Mouse (Mus musculus) adipocyte (in vitro differentiated cells): Measurements from ENCODE around the gene Bcan.
A peak's percentile ranks its signal among the peaks of the same experiment; 100 is the strongest.

Source experiments
- DNase-seq: peaks from one replicate; pipeline ENCODE4 v3.0.0-alpha.2; 2016; ENCODE audit warnings: low spot score

Bcan gene

GRCm38 (mm10) chr3:87972203-87972664 is 27.8 kb downstream of the Bcan start:
- no peak for DNase-seq

- no peak for DNase-seq
These were observed 28.4 kb downstream of the Bcan start for GRCm38 (mm10) chr3:87971489-87972202.

DNA sequence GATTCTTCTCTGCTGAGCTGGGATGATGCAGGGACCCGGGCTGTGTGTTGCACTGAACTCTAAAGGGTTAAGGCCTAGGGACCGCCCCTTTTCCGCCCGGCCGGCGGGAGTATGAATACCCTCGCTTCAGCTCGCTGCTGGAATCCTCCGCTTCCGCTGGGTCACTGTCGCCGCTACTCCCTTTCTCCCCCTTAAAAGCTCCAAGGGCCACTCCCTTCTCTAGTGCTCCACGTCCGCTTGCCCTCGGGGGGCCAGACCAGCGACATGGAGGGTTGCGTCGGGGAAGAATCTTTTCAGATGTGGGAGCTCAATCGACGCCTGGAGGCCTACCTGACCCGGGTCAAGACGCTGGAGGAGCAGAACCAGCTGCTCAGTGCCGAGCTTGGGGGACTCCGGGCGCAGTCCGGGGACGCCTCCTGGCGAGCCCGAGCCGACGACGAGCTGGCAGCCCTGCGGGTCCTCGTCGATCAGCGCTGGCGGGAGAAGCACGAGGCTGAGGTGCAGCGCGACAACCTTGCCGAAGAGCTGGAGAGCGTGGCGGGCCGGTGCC is 29.0 kb downstream of the Bcan start, which contains the start of gene Nes:
Gene Nes, plus strand, starts transcription at position 140 of the 550 bp plus-strand sequence.
- no peak for DNase-seq

- DNase-seq: peak; percentile 76
These were observed 29.7 kb downstream of the Bcan start for GRCm38 (mm10) chr3:87970184-87970938.

- DNase-seq: peak; percentile 91
These were observed 39.3 kb downstream of the Bcan start for GRCm38 (mm10) chr3:87960586-87961191.

GRCm38 (mm10) chr3:87960191-87960585 is 39.8 kb downstream of the Bcan start:
- no peak for DNase-seq

GRCm38 (mm10) chr3:87959371-87959770 is 40.7 kb downstream of the Bcan start:
- no peak for DNase-seq

DNA sequence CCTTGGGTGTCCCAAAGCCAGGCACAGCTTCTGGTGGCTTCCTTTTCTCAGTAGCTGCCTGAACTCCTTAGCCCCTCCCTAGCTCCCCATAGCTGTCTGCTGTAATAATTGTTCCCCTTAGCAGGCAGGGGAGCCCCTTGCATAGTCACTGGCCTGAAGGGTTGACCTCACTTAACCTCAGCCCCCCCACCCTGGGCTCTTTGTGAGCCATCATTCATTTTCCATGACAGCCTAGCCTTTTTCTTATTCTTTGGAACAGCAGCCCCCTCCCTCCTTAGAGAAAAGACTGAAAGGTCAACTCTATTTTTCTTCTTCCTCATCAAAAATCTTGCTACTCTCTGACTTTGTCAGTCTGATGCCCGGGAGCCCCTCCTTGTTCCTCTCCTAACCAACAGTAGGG is 41.1 kb downstream of the Bcan start:
- no peak for DNase-seq

DNA sequence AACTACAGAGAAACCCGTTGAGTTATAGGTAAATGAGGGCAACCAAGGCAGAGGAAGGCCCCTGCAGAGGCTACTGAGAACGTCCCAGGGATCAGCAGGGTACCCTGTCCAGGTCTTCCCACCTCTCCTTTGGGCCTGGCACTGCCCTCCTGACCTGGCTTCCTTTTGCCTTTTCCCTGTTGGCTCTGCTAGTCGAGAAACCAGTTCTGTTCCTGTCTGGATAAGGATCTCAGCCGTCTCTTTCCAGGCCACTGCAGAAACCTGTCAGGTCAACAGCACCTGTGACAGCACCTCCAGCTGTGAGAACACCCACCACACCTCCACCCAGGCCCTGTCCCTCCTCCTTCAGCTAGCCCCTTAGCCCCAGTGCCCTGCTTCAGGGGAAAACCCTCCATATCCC is 41.6 kb downstream of the Bcan start:
- no peak for DNase-seq

- no peak for DNase-seq
These were observed 42.0 kb downstream of the Bcan start for GRCm38 (mm10) chr3:87958056-87958455.

DNA sequence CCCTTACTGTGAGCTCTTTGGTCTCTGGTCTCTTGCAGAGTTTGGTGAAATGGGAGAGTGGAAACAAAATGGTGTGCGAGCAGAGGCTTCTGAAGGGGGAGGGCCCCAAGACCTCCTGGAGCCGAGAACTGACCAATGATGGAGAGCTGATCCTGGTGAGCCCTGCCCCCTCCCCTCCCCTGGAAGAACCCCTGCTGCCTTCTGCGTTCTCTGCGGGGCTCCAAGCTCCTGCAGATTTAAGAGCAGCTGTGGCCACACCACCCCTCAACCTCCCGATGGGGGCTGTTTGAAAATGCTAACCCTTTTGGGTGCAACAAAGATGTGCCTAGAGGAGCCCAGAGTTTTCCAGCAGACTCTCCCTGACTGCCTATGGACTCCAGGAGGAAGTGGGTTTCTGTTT is 47.6 kb downstream of the Bcan start:
- DNase-seq: no peak

DNA sequence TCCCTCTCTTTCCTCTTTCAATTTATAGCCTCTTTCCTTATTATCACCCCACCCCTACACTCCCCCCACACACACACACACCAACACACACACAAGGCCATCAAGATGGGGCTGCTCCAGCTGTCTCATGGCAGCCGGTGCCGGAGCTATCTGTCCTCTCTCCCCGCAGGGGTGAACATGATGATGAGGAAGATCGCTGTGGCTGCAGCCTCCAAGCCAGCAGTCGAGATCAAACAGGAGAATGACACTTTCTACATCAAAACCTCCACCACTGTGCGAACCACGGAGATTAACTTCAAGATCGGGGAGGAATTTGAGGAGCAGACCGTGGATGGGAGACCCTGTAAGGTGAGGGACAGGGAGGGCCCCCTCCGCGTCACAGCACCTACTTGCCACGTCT is 48.1 kb downstream of the Bcan start:
- DNase-seq: no peak

- no peak for DNase-seq
These were observed 50.0 kb downstream of the Bcan start for GRCm38 (mm10) chr3:87949955-87950515.

DNA sequence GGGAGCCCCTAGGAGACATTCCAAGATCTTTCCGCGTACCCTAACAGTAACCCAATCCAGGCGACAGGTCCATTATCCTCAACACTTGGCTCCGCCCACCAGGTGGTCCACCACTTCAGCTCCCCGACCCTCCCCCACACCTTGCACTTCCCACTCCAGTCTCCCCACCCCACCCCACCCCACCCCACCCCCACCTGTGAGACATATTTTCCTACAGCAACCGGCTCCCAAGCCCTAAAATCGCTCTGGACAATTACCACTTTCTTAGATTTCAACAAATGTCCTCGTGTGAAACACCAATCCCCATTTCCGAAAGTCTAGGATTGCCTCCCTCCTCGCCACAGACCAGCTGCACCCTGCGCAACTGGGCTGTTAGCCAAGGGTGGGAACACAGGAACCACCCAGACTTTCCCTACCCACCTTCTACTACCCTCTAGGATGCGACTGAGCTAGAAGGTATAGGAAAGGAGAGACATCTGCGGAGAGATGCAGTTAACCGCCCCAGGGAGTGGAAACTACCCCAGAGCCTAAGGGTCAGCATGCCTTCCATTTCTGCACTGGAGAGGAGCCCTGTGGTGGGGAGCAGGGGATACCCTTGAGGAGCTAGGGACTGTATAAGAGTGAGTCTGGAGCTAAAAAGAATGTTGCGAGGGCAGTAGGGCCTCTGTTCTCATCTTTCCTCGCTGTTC is 50.6 kb downstream of the Bcan start:
- no peak for DNase-seq

DNA sequence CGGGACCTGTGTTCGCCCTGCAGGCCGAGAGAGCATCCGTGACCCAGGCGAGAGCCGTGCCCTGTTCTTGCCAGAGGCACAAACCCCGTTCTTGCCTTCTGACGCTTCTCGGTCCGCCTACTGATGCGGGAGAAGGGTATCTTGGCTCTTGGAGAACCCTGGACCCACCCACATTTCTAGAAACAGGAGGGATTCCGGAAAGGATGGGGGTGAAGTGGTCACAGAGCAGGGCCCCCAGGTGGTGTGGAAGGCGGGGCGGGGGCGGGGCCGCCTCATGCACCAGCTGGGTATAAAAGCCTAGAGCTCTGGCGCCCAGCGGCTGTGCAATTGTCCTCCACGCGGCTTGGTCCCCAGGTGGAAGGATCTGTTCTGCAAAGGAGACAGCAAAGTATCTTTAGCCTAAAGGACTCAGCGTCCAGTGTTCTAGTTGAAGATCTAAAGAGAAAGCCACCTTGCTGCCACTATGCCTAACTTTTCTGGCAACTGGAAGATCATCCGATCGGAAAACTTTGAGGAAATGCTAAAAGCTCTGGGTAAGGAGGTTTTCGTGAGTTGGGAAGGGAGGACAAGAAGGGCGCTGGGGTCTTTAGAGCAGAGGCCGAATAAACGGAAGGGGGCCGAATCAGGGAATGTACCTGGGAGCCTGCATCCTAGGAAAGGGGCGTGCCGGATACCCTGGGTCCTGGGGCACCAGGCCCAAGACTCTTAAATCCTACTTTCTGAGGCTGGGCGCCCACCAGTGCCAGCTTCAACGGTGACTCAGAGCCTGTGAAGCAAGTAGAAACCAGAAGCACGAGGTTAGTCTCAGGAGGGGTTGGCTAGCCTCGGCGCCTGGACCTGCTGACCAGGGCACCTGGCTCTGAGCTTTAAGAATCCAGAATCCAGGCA is 51.4 kb downstream of the Bcan start, which contains the start of gene Crabp2:
Gene Crabp2, plus strand, starts transcription at position 289 of the 888 bp plus-strand sequence.
- no peak for DNase-seq

- no peak for DNase-seq
These were observed 52.2 kb downstream of the Bcan start for GRCm38 (mm10) chr3:87947811-87948199.

DNA sequence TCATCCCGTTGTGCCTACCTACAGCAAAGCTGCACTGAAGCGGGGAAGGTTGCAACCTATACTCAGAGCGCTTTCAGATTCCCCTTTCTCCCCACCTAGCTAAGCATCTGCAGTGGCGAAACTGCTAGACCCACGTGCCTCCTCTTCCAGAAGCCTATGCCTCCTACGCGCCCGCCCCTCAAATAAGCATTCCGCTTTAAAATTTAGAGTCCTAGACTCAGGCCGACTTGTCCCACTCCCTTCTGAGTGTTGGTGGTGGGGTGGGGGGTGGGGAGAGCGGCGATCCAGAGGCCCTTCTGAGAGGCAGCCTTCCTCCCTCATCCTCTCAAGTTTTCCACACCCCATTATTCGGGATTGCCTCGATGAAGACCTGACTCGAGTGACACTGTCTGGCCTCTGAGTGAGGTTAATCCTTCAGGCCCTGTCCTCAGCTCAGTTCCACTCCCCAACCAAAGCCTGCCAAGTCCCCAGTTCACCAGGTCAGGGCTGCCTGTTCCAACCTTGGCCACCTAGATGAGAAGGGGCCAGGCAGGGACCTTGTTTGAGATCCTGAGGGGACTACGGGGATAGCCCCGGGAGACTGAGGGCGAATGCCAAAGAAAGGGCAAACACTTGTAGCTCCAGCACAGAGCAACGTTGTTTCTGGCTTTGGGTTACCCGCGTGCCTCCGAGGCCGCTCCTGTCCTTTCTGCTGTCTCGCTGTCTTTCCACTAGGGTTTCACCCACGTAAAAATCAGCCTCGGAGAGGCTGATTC is 52.8 kb downstream of the Bcan start:
- DNase-seq: no peak

GRCm38 (mm10) chr3:87946541-87946860 is 53.5 kb downstream of the Bcan start:
- no peak for DNase-seq

DNA sequence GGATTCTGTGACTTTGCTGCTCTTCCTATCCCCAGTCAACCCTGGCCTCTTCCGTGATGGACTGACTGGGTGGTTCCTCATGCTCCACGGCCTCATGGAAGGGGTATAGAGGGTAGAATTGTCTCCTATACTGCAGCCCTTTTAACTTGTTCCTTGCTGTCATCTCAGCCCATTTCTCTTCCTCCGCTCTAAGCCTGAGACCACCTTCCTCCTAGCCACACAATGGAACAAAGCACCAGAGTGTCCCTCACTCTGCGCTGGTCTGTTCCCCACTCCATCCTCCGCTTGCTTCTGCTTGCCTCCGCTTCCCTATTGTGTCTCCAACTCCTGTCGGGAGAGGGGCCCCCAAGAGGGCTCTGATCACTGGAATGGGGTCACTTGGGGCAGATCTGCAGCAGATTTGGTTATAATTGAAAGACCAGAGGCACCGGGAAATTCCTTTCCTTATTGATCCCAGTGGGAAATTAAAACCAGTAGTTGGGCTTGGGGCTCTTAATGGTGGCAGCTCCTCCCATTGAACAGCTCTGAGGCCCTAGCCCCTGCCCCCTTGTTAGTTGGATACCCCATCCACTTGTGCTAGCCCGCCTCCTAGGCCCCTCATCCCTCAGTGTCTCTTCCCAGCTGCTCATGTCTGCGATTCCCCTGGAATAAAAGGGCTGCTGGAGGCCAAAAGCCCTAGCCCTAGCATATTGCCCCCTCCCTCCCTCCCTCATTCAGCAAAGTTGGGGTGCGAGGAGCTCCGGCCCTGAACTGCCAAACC is 54.1 kb downstream of the Bcan start:
- DNase-seq: no peak
